Mouse (Mus musculus) liver, embryonic 11.5 days (tissue): ENCODE results near the gene Hist1h2bf. TPM values are rescaled to one million over a fixed set of nuclear protein-coding genes. Genes with fewer than 3 reads are reported as not detected.
"Not testable (repeated sequence)": the region's sequence is repeated elsewhere in the genome, so short reads cannot be mapped to it uniquely, and the experiment has no call there.

Experiments
- ATAC-seq: fragments of 200-750 bp; cut with Nextera tagmentation; replicated peaks from 2 replicates; pipeline ENCODE4 v1.8.0; 2017; ENCODE audit warnings: moderate number of reproducible peaks, mild to moderate bottlenecking, moderate TSS enrichment, moderate library complexity; ENCODE audit not compliant: low FRiP score
- DNase-seq: peaks from one replicate; pipeline ENCODE4 v3.0.0-alpha.2; 2017; ENCODE audit warnings: low spot score
- H3K27ac ChIP-seq: fragments of 300-500 bp; sonication (generic); 2 replicates; pipeline ENCODE4 v1.5.1; 2014; ENCODE audit warnings: mild to moderate bottlenecking, low read depth, low read length, control low read depth
- H3K27me3 ChIP-seq: fragments of 300-500 bp; sonication (generic); replicated peaks from 2 replicates; pipeline ENCODE4 v1.6.1; 2014; ENCODE audit warnings: low read length, mixed read lengths; ENCODE audit not compliant: control insufficient read depth, insufficient read depth
- H3K36me3 ChIP-seq: fragments of 300-500 bp; sonication (generic); 2 replicates; pipeline ENCODE4 v1.6.1; 2014; ENCODE audit warnings: mild to moderate bottlenecking, low read length, moderate library complexity, mixed read lengths; ENCODE audit not compliant: control insufficient read depth, insufficient read depth
- H3K4me1 ChIP-seq: fragments of 300-500 bp; sonication (generic); replicated peaks from 2 replicates; pipeline ENCODE4 v1.6.1; 2014; ENCODE audit warnings: low read length, mixed read lengths; ENCODE audit not compliant: control insufficient read depth, insufficient read depth
- H3K4me2 ChIP-seq: fragments of 300-500 bp; sonication (generic); 2 replicates; pipeline ENCODE4 v1.6.1; 2014; ENCODE audit warnings: mild to moderate bottlenecking, control low read depth, moderate library complexity
- H3K4me3 ChIP-seq: fragments of 300-500 bp; sonication (generic); 2 replicates; pipeline ENCODE4 v1.5.1; 2014; ENCODE audit warnings: low read depth, low read length, control low read depth
- H3K9ac ChIP-seq: fragments of 300-500 bp; sonication (generic); 2 replicates; pipeline ENCODE4 v1.6.1; 2014; ENCODE audit warnings: low read depth, low read length, control low read depth
- H3K9me3 ChIP-seq: fragments of 300-500 bp; sonication (generic); 2 replicates; pipeline ENCODE4 v1.6.1; 2016; ENCODE audit warnings: low read length, inconsistent platforms, mixed read lengths; ENCODE audit not compliant: control insufficient read depth
- WGBS: fragments of 180-500 bp; shearing (Covaris S2); extraction: QIAGEN DNeasy Blood & Tissue Kit; methylation state at CpG from one replicate; pipeline ENCODE4 v1.1.7; 2014; 5-methylcytosine and 5-hydroxymethylcytosine counted together
- polyA plus RNA-seq: library from polyadenylated mRNA; unstranded; fragments of >200 nt; fragmentation: Nextera tagmentation; extraction: Ambion mirVana; gene quantifications from 2 replicates; pipeline ENCODE4 v1.2.1, GENCODE M21; 2014

Gene Hist1h2bf
- polyA plus RNA-seq, 1 experiment from 2014 or later, result 1.8 TPM

DNA sequence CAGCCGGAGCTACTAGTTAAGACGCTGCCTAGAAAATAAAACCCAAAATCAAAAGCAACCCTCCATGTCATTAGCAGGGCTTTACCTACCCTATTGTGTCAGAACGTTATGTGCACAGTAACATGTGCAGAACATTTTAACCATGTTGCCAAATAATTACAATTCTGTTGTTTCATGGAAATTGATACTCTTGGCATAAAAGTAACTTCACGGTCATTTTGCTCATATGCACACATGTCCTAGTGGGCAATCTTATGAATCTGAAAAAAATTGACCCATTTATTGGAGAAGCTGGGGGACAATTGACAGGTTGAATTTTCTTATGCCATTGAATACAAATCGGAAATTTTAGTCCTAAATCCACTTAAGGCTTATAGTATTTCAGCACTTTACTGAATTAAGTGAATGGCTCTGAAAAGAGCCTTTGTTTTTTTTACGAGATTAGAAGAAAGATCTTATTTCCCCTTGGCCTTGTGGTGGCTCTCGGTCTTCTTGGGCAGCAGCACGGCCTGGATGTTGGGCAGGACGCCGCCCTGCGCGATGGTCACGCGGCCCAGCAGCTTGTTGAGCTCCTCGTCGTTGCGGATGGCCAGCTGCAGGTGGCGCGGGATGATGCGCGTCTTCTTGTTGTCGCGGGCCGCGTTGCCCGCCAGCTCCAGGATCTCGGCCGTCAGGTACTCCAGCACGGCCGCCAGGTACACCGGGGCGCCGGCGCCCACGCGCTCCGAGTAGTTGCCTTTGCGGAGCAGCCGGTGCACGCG, 3.6 kb downstream of the Hist1h2bf start:
- not testable (repeated sequence) for DNase-seq

DNA sequence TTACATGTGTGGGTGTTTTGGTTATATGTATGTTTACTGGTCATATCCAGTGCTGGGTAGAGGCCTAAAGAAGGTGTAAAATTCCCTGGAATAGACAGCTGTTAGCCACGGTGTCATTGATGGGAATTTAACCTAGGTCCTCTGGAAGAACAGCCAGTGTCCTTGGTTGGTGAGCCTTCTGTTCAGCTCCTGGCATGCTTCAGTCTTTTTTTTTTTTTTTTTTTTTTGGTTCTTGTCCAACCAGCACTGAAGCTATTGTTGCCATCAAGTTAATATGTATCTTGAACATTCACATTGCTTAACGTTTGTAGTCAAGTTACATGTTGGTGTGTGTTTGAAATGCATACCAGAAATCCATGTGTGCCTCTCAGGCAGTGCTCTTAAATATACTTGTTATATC, 9.5 kb downstream of the Hist1h2bf start:
- Histone ChIP-seq H3K36me3 (no peaks in the 10 kb centered on the region), H3K4me3 (no peak overlapping the region), H3K27me3 (no peaks in the 10 kb centered on the region), H3K4me2 (no peak overlapping the region), H3K9ac (no peak overlapping the region), H3K27ac (peak overlapping the region; percentile 100; the same call in 1 of the 2 replicates), H3K9me3 (no peaks in the 10 kb centered on the region), H3K4me1 (no peaks in the 10 kb centered on the region)
- ATAC-seq, result no peak
- no peak for DNase-seq
- WGBS, result 84% methylated on average over 2 of the region's 2 CpGs

More for the DNA sequence above, 3.6 kb downstream of the Hist1h2bf start:
- Histone ChIP-seq H3K9ac (peak overlapping the region; percentile 69), H3K27ac (peak overlapping the region; percentile 97), H3K4me3 (peak overlapping the region; percentile 37), H3K4me2 (peak overlapping the region; percentile 66)
- not testable (repeated sequence) for ATAC-seq, H3K27me3 ChIP-seq, H3K9me3 ChIP-seq, H3K36me3 ChIP-seq, H3K4me1 ChIP-seq
- WGBS, result 2% methylated on average over 24 of the region's 41 CpGs

DNA sequence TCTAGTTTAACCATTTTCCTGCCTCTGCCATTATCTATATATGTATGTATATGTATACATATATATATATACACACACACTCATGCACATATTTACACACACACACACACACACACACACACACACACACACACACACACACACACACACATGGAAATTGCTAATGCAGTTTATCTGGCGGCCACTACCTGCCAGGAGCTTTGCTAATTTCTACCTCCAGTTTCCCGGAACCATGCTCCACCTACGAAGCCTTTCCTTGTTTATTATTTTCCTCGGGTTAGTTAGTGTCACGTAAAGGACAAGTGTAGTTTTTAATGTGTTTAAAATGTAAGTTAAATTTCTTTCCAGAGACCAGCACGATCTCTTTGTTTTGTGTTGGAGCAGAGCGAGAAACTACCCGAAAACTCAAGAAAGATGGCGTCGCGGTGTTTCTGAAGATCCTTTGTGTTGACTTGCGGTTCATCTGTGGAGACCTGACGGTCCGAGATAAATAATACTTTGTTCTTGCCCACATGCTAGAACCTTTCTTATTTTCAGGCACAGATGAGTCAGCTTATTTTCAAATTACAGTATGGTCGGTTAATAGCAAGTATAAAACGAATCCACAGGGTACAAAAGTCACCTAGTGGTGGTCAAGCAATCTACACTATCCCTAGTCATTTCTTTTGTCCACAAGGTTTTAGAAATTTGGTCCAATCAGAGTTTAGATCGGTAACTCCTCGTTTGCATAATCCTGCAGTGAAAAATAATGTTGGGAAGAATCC, 11.1 kb downstream of the Hist1h2bf start:
- H3K4me2 ChIP-seq, result peak overlapping the region; percentile 81
- H3K27ac ChIP-seq, result peak overlapping the region; percentile 100
- no peaks in the 10 kb centered on the region for H3K27me3 ChIP-seq
- ATAC-seq (peak; percentile 34), DNase-seq (peak; percentile 44)
- no peaks in the 10 kb centered on the region for H3K4me1 ChIP-seq
- H3K4me3 ChIP-seq, result peak overlapping the region; percentile 39
- peak overlapping the region; percentile 77 for H3K9ac ChIP-seq
- 2% methylated on average over 18 of the region's 18 CpGs for WGBS
- H3K36me3 ChIP-seq, result no peaks in the 10 kb centered on the region
- H3K9me3 ChIP-seq, result no peaks in the 10 kb centered on the region

DNA sequence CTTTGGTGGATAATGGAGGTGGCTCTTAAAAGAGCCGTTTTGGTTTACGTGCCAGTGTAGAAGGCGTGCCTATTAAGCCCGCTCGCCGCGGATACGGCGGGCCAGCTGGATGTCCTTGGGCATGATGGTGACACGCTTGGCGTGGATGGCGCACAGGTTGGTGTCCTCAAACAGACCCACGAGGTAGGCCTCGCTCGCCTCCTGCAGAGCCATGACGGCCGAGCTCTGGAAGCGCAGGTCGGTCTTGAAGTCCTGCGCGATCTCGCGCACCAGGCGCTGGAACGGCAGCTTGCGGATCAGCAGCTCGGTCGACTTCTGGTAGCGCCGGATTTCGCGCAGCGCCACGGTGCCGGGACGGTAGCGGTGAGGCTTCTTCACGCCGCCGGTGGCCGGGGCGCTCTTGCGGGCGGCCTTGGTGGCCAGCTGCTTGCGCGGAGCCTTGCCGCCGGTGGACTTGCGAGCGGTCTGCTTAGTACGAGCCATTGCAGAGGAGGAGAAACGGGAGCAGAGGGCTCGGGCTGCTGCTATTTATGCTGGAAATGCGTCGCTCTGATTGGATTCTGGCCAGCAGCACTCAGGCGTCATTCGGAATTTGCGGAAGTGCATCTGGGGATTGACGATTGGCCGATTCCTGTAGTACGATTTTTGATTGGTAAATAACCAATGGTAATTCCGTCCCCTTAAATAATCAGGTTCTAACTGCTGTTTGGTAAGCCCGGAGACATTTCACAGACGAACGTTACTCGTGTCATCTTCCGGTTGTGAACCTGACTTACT, 11.9 kb downstream of the Hist1h2bf start, which contains the start of gene Hist1h3e:
Hist1h3e (minus strand) TSS at position 487 of the 777 bp plus-strand sequence.
- not testable (repeated sequence) for H3K9me3 ChIP-seq, H3K27me3 ChIP-seq, H3K36me3 ChIP-seq, H3K4me1 ChIP-seq
- Histone ChIP-seq H3K9ac (peak within 1 kb of the TSS; percentile 77), H3K27ac (peak within 1 kb of the TSS; percentile 100), H3K4me3 (peak within 1 kb of the TSS; percentile 39), H3K4me2 (peak within 1 kb of the TSS; percentile 81)
- ATAC-seq (peak; percentile 93), DNase-seq (peak; percentile 91)
- under 1% methylated on average over 55 of the region's 67 CpGs for WGBS

DNA sequence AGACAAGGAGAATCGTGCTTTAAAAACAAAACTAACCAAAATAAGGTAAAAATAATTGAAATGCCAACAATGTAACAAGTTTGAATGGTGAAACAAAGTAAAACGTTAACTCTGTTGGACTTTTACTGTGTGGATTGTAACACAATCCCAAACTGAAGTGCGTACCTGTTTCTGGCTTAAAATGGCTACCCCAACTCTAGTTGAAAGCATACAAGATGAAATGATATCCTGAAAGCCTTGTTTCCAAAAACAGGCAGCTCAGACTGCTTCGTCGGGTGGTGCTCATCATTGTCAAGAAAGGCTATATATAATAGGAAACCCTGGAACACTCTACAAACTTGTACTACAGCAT, 12.5 kb downstream of the Hist1h2bf start:
- DNase-seq, H3K27me3 ChIP-seq, ATAC-seq, H3K4me1 ChIP-seq, H3K9me3 ChIP-seq, H3K36me3 ChIP-seq: not testable (repeated sequence)
- H3K4me3 ChIP-seq, result peak overlapping the region; percentile 37
- peak overlapping the region; percentile 48 for H3K4me2 ChIP-seq
- H3K27ac ChIP-seq, result peak overlapping the region; percentile 100
- WGBS, result 0% methylated on average over 2 of the region's 5 CpGs
- H3K9ac ChIP-seq, result peak overlapping the region; percentile 48

DNA sequence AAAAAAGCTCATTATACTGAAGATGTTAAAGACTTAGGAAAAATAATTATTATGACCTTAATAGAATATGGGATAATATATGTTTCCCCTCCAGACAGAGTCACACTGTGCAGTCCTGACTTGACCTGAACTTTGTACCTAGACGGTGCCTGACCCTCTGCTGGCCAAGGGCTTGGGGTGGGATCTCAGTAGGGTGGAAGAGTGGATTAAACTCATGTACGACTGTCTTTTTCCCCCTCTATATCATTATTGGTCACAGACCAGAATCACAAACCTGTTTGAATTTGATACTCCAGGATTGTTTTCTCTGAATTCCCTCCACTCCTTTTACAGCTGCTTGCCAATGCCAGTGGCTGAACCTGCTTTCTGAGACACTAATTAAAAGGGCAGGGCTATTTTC, 13.3 kb downstream of the Hist1h2bf start:
- Histone ChIP-seq H3K4me3 (0 out of 2 replicates have a peak overlapping the region, but pooled peaks have one; percentile 10), H3K27ac (peak overlapping the region; percentile 64), H3K9ac (peak overlapping the region; percentile 50; the same call in 1 of the 2 replicates), H3K4me2 (peak overlapping the region; percentile 47)
- H3K4me1 ChIP-seq, H3K36me3 ChIP-seq, H3K27me3 ChIP-seq, H3K9me3 ChIP-seq, ATAC-seq: not testable (repeated sequence)
- DNase-seq, result peak; percentile 51
- 27% methylated on average over 2 of the region's 2 CpGs for WGBS

DNA sequence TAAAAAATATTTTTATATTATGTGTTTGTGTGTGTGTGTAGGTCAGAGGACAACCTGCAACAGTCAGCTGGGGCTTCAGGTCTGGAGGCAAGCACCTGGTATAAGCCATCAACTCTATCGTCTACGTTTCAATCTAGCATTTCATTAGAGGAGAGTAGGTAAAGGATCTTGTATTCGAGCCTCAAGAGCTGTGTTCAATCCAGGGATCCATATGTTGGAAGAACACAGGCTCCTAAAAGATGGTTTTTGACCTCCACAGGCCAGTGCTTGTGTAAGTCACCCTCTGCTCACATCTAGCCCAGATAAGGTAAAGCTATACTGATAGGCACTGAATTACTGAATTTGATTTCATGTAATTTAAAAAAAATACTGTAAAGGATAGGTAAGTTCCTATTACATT, 17.1 kb downstream of the Hist1h2bf start:
- no peak for DNase-seq
- Histone ChIP-seq H3K27ac (peak overlapping the region; percentile 100), H3K4me2 (peak overlapping the region; percentile 83), H3K4me1 (0 out of 2 replicates have a peak, but pooled peaks cover 7% of the 10 kb centered on the region), H3K9ac (peak overlapping the region; percentile 91; the same call in 1 of the 2 replicates), H3K9me3 (no peaks in the 10 kb centered on the region), H3K36me3 (no peaks in the 10 kb centered on the region), H3K27me3 (no peaks in the 10 kb centered on the region), H3K4me3 (peak overlapping the region; percentile 56)
- no peak for ATAC-seq
- WGBS, result 67% methylated on average over 3 of the region's 3 CpGs

DNA sequence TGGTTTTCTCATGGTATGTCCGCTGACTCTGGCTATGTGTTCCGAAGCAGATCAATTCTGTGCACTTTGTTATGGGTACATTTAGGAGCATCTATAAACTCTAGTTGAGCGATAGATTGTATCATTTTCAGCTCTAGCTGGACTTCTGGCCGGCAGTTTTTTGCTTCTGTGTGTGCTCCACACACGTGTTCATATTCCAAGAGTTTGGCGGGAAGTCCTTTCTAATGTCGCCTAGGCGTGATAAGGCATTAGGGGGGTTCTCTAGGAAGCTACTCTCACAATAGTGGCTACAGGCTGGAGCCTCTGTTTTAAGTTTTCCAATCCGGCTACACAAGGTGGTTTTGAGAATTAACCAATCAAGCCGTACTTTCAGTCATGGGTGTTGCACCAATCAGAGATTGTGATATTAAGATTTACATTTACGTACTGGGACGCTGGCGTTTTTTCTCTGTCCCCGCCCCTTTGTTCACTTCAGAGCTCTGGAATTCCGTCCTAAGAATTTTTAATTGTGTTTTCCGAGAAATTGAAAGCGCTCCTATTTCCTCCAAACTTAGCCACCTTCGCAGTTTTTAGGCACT, 18.1 kb downstream of the Hist1h2bf start:
- peak overlapping the region; percentile 83 for H3K4me2 ChIP-seq
- no peaks in the 10 kb centered on the region for H3K36me3 ChIP-seq
- WGBS, result under 1% methylated on average over 18 of the region's 18 CpGs
- peak; percentile 75 for DNase-seq
- peak overlapping the region; percentile 100 for H3K27ac ChIP-seq
- H3K9ac ChIP-seq, result peak overlapping the region; percentile 91
- H3K4me1 ChIP-seq, result 0 out of 2 replicates have a peak, but pooled peaks cover 8% of the 10 kb centered on the region
- H3K4me3 ChIP-seq, result peak overlapping the region; percentile 56
- H3K9me3 ChIP-seq, result no peaks in the 10 kb centered on the region
- peak; percentile 66 for ATAC-seq
- H3K27me3 ChIP-seq, result no peaks in the 10 kb centered on the region
